Mouse (Mus musculus) CD4-positive helper T cell, adult 2 months (primary cell): ENCODE results near the gene Rnasek.

Experiments
- DNase-seq: peaks from one replicate; pipeline ENCODE4 v3.0.0-alpha.2; 2012; ENCODE audit warnings: low read depth, missing footprints, low spot score

The Rnasek gene

GRCm38 (mm10) chr11:70236717-70237116 lies 2.9 kb downstream of the Rnasek start:
- no peak for DNase-seq

DNA sequence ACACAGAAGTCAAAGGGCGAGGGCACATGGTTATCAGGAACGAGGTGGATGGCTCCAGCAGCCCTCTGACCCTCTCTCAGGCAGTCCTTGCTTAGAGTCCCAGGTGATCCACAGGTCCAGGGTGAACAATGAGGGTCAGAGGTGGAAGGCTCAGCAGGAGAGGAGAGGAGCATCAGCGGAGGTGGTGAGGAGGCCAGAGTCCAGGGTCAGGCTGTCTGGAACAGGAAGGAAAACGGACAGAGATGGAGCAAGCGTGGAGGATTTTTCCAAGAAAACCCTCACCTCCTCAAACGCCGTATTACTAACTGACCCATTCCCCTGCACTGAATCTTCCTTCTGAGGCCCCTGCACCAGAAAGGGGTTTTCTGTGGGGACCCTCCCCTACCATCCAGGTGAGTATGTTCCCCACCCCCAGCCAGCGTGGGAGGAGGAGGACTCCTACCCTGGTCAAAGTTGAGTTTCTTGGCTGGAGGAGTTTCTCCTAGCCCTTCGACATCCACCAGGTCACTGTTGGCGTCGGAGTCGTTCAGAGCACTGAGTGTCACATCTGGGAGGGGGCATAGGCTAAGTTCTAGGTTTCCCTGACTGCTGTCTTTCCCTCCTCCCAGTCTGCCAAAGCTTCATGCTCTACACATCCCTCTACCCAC lies 4.3 kb downstream of the Rnasek start:
- DNase-seq = no peak

- DNase-seq = no peak
Measured at GRCm38 (mm10) chr11:70234497-70234896, 5.1 kb downstream of the Rnasek start.

DNA sequence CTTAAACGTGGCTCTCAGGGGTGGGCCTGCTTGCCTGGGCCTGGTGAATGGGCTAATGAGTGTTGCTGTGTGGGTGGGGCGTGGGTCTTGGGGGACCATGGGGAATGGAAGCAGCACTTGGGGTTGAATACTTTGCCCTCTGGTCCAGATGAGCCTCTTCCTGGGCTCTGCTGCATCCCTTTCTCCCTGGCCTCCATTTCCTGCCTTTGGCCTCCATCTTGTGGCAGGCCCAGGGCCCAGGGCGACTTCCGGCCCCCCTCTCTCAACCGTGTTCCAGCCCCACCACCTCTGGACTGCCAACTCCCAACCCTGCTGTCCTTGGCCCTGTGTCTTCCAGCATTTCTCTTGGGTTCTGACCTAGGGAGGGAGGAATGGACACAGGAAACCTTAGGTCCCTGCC lies 5.6 kb downstream of the Rnasek start:
- no peak for DNase-seq

DNA sequence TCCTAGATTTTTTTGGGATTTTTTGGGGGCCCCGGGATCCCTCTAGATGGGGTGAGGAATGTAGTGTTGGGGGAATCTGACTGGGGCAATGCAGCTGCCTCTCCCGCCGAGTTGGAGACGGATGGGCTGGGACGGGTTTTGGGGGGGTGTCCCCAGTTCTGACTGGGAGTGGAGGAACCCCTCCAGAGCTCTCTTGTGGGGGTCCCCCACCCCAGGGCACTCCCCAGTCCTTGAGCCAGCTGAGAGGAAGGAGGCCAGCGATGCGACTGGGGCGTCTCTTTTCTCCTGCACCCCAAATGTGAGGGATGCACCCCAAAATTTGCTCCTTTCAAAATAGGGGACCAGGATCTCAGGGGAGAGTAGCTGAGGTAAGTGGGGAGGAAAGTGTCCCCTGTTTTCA lies 6.6 kb downstream of the Rnasek start:
- no peak for DNase-seq

GRCm38 (mm10) chr11:70232546-70232945 lies 7.1 kb downstream of the Rnasek start:
- DNase-seq = no peak

DNA sequence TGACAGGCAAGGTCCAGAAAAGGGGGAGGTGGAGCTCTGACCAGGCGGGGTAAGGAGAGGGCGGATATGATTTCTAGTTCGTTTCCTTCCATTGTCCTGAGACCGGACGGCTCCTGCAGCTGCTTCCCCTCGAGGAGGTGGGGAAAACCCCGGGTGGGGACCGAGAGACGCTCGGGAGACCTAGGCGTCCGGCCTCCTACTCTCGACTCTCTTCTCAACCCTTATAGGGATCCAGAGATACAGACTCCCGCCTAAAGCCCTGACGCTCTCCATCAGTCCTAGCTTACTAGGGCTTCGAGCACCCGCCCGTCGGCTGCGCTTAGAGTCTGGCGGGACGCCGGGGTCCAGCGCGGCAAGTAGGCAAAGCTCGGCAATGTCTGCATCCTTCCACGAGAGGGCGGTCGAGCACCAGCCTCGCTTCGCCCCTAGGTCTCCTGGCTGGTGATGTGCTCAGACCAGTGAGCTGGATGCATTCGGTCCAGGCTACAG lies 9.4 kb downstream of the Rnasek start:
- peak; percentile 82 for DNase-seq

- peak; percentile 47 for DNase-seq
Measured at GRCm38 (mm10) chr11:70229260-70230010, 10.2 kb downstream of the Rnasek start, which contains the start of gene Bcl6b. Gene Bcl6b, minus strand, starts transcription at chr11:70229798.

DNA sequence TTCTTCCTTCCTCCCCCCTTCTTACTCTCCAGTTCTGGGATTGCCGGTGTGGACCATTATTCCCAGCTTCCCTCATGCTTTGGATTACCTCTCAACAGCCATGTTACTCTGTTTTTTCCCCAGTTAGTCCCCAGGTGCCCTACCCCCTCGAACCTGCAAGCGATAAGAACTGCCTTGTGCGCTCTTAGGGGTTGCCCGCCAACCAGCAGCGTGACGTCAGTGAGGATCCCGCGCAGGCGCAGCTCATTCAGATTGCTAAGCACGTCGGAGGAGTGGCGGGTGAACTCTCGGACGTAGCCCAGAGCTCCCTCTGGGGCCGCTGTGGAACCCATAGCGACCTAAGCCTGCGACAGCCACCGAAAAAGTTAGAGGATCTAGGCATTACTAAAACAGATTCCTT lies 10.8 kb downstream of the Rnasek start:
- peak; percentile 87 for DNase-seq

DNA sequence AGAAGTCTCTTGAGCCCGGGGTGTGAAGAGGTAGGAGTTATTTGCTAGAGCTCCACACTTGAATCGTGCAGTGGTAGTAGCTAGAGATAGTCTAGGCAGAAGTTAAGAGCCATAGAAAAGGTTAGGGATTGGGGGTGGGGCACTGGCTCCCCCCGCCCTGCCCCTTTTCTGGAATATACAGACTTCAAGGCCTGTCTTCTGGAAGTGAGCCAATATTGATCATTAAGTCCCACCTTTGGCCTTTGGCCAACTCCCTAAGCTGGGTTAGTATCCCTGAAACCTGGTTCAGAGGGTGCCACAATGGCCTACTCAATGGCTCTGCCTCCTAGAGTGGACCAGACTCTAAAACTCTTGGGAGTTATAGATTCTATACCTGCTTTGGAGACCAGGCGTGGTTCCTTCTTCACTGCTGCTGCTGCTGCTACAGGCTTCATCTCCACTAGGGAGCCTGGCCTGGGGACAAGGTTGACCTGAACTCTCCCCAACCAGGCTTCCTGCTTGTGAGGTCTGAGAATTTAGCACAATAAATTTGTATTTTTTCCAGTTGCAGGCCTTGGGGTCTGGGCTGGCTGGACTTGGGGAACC lies 11.9 kb downstream of the Rnasek start:
- no peak for DNase-seq

GRCm38 (mm10) chr11:70227126-70227525 lies 12.5 kb downstream of the Rnasek start:
- DNase-seq = no peak

DNA sequence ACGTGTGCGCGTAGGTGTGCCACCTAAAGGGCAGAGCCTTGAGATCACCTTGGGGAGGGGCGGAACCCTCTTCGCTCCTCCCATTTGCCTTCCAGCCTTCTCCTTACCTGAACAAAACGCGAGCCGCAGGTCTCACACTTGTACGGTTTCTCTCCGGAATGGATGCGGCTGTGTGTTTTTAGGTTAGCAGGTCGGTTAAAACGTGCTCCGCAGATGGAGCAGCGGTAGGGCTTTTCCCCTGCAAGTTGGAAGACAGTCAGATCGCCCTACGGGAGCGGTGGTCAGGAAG lies 13.1 kb downstream of the Rnasek start:
- DNase-seq = no peak

DNA sequence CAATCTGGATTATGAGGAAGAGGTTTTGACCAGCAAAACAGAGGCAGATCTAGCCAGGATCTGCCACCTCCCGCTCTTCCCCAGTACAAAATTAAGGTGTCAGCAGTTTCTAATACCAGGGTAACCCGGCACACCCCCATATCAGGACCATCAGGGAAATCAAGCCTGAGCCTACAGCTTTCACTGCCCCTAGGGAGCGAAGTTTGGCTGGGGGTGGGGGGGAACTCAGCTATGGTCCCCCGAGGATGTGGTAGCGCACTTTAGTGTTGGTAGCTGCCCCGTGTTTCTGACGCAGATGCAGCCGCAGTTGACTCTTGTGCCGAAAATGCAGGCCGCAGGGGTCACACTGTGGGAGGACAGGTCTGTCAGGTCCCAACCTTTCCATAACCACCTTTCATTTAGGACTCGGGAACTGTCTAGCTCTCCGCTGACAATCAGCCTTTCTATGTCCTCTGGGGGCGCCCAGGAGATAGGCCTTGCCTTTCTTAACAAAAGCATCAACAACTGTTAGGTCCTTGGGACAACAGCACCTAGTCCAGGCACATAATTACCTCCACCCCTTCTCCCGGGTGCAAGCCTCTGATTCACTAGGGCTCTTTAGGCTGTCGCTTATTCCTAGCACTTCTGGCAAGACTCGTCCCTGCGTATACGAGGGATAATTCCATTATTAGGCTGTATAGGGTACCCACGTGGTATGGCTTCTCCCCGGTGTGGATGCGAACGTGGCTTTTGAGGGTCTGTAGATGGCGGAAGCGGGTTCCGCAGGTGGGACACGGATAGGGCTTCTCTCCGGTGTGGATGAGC lies 13.6 kb downstream of the Rnasek start:
- no peak for DNase-seq

DNA sequence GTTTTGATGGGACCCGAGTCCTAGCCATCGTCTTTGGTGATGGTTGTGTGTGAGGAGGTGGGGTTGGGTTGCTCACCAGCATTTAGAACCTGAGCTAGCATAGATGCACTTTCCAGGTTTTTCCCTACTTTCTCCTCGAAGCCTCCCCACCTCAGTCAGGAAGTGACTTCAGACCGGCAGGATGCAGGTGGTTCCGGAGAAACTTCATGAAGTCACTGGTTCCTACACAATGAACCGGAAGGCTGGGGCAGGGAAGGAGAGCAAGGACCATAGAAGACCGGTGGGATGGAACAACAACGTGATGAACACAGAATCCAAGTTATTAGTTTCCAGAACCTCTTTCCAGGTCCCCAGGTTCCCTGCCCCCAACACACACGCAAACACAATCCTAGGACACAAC lies 15.9 kb downstream of the Rnasek start:
- DNase-seq = no peak

DNA sequence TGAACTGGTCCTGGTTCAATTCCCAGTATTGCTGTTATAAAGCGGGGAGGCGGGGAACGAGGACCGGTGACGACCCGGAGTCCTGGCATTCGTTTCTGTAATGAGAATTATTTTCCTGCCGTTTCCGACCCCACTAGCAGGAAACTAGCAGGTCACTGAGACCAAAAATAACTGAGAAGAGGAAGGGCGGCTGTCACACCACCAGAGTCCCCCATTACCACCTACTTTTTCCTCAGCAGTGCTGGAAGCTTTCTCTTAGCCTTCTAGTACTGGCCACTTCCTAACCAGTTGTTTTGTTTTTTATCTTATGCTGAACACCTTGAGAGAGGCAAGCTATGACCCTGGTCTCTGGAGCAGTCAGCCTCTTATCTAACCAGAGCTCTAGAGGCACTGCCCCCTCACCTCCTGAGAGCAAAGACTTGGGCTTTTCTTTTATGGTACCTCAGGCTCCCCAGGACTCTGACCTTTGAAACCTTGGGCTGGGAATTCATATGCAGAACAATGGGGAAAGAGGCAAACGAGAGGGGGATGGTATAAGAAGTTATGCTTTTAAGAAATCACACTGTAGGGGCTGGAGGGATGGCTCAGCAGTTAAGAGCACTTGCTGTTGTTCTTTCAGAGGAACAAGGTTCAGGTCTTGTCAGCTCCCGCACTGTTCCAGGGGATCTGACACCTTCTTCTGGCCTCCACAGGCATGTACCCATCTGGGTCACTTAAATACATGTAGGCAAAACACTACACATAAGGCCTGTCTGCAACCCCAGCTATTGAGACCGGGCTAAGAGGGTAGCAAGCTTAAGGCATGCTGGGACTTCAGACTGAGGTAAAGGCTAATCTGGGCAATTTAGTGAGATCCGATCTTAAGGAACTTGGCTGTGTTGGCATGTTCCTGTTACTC lies 17.8 kb downstream of the Rnasek start:
- no peak for DNase-seq

DNA sequence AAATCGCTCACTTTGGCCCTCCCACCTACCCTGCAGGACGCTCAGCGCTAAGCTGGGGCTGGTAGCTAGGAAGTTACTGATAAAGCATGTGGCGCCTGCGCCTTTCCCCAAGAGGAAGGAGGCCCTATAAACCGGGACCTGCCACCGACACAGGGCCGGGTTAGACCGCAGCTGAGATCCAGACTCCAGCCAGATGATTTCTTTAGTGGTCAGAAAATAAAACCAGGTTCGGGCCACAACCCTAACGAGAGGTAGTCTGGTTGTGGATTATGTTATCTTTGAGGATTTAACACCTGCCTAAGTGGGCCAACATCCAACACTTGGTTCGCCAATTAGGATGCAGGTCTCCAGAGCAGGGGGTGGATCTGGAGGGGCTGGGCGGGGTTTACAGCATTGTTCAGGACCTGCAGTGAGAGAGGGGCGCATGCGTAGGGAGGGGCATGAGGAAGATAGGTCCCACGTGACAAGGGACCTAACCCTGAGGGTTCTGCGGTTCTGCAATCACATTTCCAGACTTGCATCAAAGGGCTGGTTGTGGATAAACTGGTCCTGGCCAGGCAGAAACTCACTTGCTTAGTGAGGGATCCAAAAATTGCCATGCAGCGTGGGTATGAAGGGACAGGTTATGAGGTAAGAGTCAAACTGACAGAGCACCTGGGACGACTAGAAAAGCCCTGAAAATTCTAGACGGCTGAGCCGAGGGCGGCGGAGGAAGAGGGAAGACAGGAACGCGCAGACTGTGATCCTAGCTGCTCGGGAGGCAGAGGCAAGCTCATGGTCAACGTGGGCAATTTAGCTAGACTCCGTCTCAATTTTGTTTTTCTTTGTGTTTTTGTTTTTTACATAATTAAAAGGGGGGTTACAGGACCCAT lies 18.7 kb downstream of the Rnasek start, which contains the start of gene Slc16a13:
TSS of gene Slc16a13 (minus strand) at position 334 of the 872 bp plus-strand sequence.
- DNase-seq = peak; percentile 96

DNA sequence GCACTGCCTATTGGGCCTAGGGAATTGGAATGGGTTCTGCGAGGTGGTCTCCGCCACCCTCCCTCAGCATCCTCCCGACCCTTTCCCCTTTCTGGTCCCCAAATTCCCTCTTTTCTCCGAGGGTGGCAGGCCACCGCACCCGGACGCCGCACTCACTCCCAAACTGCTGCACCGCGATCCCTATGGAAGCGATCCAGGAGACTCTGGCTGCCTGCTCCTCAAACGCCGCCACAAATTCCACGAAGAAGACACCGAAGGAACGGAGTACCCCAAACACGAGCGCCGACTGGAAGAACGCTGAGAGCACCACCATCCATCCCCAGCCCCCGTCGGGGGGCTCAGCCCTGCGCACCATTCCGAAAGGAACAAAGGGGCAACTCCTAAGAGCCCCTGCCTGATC lies 19.3 kb downstream of the Rnasek start:
- DNase-seq = no peak

DNA sequence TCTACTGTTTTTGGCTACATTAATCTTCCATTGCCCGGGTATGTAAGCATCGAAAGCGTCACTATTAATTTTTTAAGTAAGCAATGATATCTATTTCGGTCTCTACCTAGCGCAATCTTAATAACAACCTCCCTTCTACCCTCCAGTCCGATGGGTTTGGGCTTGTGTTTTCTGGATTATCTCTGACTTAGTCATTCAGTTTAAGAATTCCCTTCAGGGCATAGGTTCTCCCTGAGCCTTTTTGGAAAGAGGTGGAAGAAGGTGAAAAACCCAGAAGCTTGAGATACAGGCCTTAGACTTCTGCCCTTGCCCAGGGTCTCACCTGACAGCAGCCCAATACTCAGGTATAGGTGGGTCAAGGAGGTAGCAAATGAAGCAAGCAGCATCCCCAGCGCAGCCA lies 19.8 kb downstream of the Rnasek start:
- no peak for DNase-seq

GRCm38 (mm10) chr11:70218741-70219470 lies 20.7 kb downstream of the Rnasek start:
- no peak for DNase-seq
